Mouse (Mus musculus) intestine, embryonic 14.5 days (tissue): ENCODE data around the gene Lipk. TPM values are rescaled to one million over a fixed set of nuclear protein-coding genes. Genes with fewer than 3 reads are reported as not detected.

Experiments used
- ATAC-seq: fragments of 200-750 bp; cut with Nextera tagmentation; replicated peaks from 2 replicates; pipeline ENCODE4 v1.8.0; 2017; ENCODE audit warnings: low read depth, moderate number of reproducible peaks, moderate TSS enrichment, moderate library complexity; ENCODE audit not compliant: low FRiP score, low TSS enrichment
- DNase-seq: peaks from one replicate; pipeline ENCODE4 v3.0.0-alpha.2; 2018; ENCODE audit warnings: low spot score
- H3K27ac ChIP-seq: fragments of 300-500 bp; sonication (generic); 2 replicates; pipeline ENCODE4 v1.5.1; 2014; ENCODE audit warnings: low read depth, mild to moderate bottlenecking, control low read depth
- H3K27me3 ChIP-seq: fragments of 300-500 bp; sonication (generic); replicated peaks from 2 replicates; pipeline ENCODE4 v1.6.1; 2014; ENCODE audit warnings: low read length, control low read depth; ENCODE audit not compliant: control insufficient read depth, insufficient read depth
- H3K36me3 ChIP-seq: fragments of 300-500 bp; sonication (generic); 2 replicates; pipeline ENCODE4 v1.6.1; 2014; ENCODE audit warnings: low read length, control low read depth; ENCODE audit not compliant: control insufficient read depth, insufficient read depth
- H3K4me1 ChIP-seq: fragments of 300-500 bp; sonication (generic); replicated peaks from 2 replicates; pipeline ENCODE4 v1.6.1; 2014; ENCODE audit warnings: low read length, control low read depth, mixed read lengths; ENCODE audit not compliant: control insufficient read depth, insufficient read depth
- H3K4me2 ChIP-seq: fragments of 300-500 bp; sonication (generic); 2 replicates; pipeline ENCODE4 v1.6.1; 2014; ENCODE audit warnings: low read length
- H3K4me3 ChIP-seq: fragments of 300-500 bp; sonication (generic); 2 replicates; pipeline ENCODE4 v1.5.1; 2014; ENCODE audit warnings: low read depth, low read length, control low read depth, mixed read lengths
- H3K9ac ChIP-seq: fragments of 300-500 bp; sonication (generic); 2 replicates; pipeline ENCODE4 v1.6.1; 2014; ENCODE audit warnings: mild to moderate bottlenecking, low read length
- H3K9me3 ChIP-seq: fragments of 300-500 bp; sonication (generic); 2 replicates; pipeline ENCODE4 v1.6.1; 2016; ENCODE audit warnings: low read length, control low read depth; ENCODE audit not compliant: control insufficient read depth
- WGBS: fragments of 180-500 bp; shearing (Covaris S2); extraction: QIAGEN DNeasy Blood & Tissue Kit; methylation state at CpG from one replicate; pipeline ENCODE4 v1.1.7; 2014; 5-methylcytosine and 5-hydroxymethylcytosine counted together
- polyA plus RNA-seq: library from polyadenylated mRNA; unstranded; fragments of >200 nt; fragmentation: Nextera tagmentation; extraction: Ambion mirVana; gene quantifications from 2 replicates; pipeline ENCODE4 v1.2.1, GENCODE M21; 2014

Gene Lipk
- polyA plus RNA-seq, 1 experiment from 2014 or later, result not detected

DNA sequence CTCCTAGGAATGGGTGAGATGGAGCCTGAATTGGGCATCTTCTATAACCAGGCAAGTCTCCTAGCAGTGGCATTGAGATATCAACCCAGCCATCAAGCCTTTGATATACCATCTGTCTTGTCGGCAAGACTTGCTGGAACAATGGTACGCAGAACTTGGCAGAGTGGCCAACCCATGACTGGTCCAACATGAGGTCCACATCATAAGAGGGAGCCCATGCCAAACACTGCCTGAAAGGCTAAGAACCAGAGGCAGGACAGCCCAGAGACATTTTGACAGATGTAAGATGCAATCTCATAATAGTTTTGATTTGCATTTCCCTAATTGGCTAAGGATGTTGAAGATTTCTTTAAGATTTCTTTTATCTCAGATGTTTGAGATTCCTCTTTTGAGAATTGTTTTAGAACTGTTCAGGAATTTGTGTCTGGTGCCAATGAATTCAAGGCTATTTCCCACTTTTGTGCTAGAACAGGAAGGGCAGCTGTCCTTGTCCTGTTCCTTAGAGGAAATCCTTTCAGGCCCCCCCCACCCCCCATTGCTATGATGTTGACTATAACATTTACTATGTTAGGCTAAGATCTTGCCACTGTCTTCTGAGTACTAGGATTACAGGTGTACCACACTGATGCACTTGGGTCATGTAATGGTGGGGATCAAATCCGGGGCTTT, 41.4 kb downstream of the Lipk start:
- no peaks in the 10 kb centered on the region for H3K36me3 ChIP-seq
- H3K27me3 ChIP-seq, result no peaks in the 10 kb centered on the region
- H3K9me3 ChIP-seq, result no peaks in the 10 kb centered on the region
- no peak overlapping the region for H3K4me2 ChIP-seq
- H3K4me3 ChIP-seq, result no peak overlapping the region
- no peaks in the 10 kb centered on the region for H3K4me1 ChIP-seq
- ATAC-seq, result no peak
- WGBS, result 89% methylated on average over 3 of the region's 3 CpGs
- DNase-seq, result no peak
- H3K9ac ChIP-seq, result no peak overlapping the region
- H3K27ac ChIP-seq, result no peak overlapping the region

DNA sequence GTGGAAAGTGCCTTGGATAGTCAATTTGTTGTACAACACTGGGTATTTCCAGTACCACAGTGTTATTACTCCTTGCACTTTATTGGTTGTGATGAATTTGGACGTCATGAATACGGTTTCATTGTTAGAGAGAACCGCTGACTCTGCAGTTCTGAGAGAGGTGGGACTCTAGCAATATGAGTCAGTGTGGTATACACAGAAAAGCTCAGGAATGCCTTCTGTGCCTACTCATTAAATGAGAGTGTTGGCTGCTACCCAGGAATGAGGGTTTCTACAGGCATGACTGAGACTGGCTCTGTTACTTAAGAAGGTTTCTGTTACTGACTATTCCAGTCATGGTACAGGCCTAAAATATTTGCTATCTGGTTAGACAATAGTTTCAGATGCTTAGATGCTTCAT, 43.4 kb downstream of the Lipk start:
- ATAC-seq (no peak), DNase-seq (no peak)
- no peaks in the 10 kb centered on the region for H3K4me1 ChIP-seq
- H3K9ac ChIP-seq, result no peak overlapping the region
- no peak overlapping the region for H3K4me3 ChIP-seq
- H3K27ac ChIP-seq, result no peak overlapping the region
- WGBS, result 87% methylated on average over 3 of the region's 3 CpGs
- H3K9me3 ChIP-seq, result no peaks in the 10 kb centered on the region
- H3K27me3 ChIP-seq, result no peaks in the 10 kb centered on the region
- no peaks in the 10 kb centered on the region for H3K36me3 ChIP-seq
- H3K4me2 ChIP-seq, result no peak overlapping the region

- WGBS, result 71% methylated on average over 1 of the region's 1 CpGs
- ATAC-seq, result no peak
- no peaks in the 10 kb centered on the region for H3K4me1 ChIP-seq
Observed at GRCm38 (mm10) chr19:34063547-34063946, 55.5 kb downstream of the Lipk start.

DNA sequence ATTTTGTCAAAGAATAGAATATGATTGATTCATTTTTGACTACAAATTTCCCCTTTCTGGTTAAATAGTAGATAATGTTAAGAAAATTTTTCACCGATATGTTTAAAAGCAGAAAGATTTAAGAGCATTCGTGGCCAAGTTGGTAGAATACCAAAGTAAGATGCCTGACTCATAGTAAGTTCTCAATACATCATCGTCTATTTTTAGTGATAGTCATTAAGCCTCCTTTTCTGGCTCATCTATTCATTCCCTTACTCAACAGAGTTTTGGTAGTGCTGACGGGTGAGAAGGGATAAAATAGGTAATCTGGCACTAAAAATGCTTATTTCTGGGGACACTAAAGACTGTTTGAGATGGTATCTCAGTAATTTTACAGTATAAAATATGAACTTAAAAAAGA, 56.0 kb downstream of the Lipk start:
- ATAC-seq, result no peak
- Histone ChIP-seq H3K9me3 (no peaks in the 10 kb centered on the region), H3K4me1 (no peaks in the 10 kb centered on the region), H3K9ac (no peak overlapping the region), H3K27ac (no peak overlapping the region), H3K4me3 (no peak overlapping the region), H3K4me2 (no peak overlapping the region), H3K36me3 (no peaks in the 10 kb centered on the region), H3K27me3 (no peaks in the 10 kb centered on the region)
- WGBS, result 82% methylated on average over 4 of the region's 4 CpGs
- no peak for DNase-seq

More at GRCm38 (mm10) chr19:34063547-34063946, 55.5 kb downstream of the Lipk start:
- Histone ChIP-seq H3K27me3 (no peaks in the 10 kb centered on the region), H3K9me3 (no peaks in the 10 kb centered on the region), H3K36me3 (no peaks in the 10 kb centered on the region), H3K4me3 (no peak overlapping the region), H3K27ac (no peak overlapping the region), H3K4me2 (no peak overlapping the region), H3K9ac (no peak overlapping the region)
- DNase-seq, result no peak

DNA sequence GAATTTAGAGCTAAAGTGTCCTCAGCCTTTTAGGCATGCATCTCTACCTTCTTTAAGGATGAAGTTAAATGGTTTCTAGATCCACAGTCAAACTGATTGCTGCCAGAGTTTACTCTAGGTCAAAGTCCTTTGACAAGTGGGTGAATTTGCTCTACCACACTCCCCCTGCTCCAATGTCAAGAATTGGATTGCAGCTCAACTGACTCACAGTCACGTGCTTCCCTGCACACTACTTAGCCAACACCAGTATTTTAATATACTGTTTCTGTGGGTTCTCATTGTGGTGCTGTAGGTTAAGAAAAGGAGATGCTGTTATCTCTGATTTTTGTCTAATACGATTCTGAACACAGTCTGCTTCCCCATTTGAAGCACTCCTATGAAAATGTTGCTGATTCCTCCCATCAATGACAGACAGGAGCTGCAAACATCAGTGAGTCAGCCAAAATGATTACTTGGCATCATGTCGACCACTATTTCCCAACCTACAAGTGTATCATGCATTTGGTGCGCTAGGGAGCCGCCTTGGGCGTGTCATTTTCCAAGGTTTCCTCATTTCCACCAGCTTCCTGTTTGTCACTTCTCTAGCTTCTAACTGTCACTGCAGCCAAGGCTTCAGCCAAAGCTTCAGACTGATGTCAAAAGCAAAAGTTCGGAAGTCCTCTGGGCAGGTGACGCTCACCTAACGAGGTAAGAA, 58.8 kb downstream of the Lipk start, which contains the start of gene Lipn:
TSS of gene Lipn (plus strand) at position 580 of the 694 bp plus-strand sequence.
- Histone ChIP-seq H3K4me2 (no peak within 1 kb of the TSS), H3K27me3 (no peaks in the 10 kb centered on the region), H3K9me3 (no peaks in the 10 kb centered on the region), H3K36me3 (no peaks in the 10 kb centered on the region), H3K4me1 (no peaks in the 10 kb centered on the region), H3K9ac (no peak within 1 kb of the TSS), H3K27ac (no peak within 1 kb of the TSS), H3K4me3 (no peak within 1 kb of the TSS)
- 88% methylated on average over 9 of the region's 9 CpGs for WGBS
- ATAC-seq (0 out of 2 replicates have a peak, but pooled peaks have one; percentile 19), DNase-seq (no peak)

GRCm38 (mm10) chr19:34074239-34074638, 66.1 kb downstream of the Lipk start:
- Histone ChIP-seq H3K4me3 (no peak overlapping the region), H3K4me2 (no peak overlapping the region), H3K27me3 (no peaks in the 10 kb centered on the region), H3K27ac (no peak overlapping the region), H3K36me3 (no peaks in the 10 kb centered on the region), H3K9me3 (no peaks in the 10 kb centered on the region), H3K9ac (no peak overlapping the region), H3K4me1 (no peaks in the 10 kb centered on the region)
- DNase-seq (no peak), ATAC-seq (no peak; the same call in 1 of the 2 replicates)

DNA sequence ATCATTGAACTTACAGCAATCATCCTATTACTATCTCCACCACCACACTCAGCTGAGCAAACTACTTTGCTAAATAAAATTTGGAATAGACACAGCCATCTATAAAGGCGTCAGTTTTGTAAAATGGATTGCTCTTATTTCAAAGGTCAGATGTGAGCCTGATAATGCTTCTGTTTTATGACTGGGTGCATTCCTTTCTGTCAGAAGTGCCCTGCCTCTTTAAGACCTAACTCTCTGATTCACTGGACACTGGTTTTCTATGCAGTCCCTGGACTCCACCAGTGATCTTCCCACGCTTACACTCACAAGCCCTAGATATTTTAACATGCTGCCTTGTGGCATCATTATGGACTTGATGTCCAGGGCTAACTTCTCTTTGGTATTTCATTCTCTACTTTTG, 70.0 kb downstream of the Lipk start:
- 41% methylated on average over 2 of the region's 2 CpGs for WGBS
- ATAC-seq, result no peak
- Histone ChIP-seq H3K36me3 (no peaks in the 10 kb centered on the region), H3K9ac (no peak overlapping the region), H3K27me3 (no peaks in the 10 kb centered on the region), H3K4me1 (no peaks in the 10 kb centered on the region), H3K4me2 (no peak overlapping the region), H3K9me3 (no peaks in the 10 kb centered on the region), H3K4me3 (no peak overlapping the region), H3K27ac (no peak overlapping the region)
- no peak for DNase-seq

DNA sequence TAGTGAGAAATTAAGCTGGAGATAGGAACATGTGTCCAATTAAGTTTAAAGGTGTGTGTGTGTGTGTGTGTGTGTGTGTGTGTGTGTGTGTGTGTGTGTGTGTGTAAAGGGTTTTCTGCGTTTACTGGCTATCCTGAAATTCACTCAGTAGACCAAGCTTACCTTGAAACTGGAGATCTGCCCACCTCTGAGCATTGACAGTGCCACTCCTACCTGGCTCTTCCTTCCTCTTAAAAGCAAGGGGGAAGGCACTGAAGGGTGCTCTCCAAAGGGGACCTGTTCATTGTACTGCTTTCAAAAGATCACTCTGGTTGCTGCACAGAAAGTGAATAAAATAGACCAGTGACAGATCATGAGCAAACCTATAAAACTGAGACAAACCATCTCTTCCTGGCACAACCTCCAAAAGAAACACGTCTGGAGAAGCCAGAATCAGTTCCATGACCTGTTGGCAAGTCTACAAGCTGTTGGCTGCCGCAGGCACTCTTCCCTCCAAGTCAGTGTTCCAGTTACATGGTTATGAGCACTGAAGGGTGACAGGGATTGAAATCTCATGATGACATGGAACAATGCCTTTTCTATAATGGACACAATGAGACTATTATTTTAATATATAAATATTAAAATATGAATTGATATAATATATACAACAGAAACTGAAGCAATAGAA, 81.1 kb downstream of the Lipk start:
- Histone ChIP-seq H3K4me1 (no peaks in the 10 kb centered on the region), H3K9me3 (no peaks in the 10 kb centered on the region), H3K27me3 (no peaks in the 10 kb centered on the region), H3K27ac (no peak overlapping the region), H3K9ac (no peak overlapping the region), H3K4me3 (no peak overlapping the region), H3K4me2 (no peak overlapping the region), H3K36me3 (no peaks in the 10 kb centered on the region)
- ATAC-seq (no peak), DNase-seq (no peak)
- WGBS, result 75% methylated on average over 3 of the region's 3 CpGs
